Mouse (Mus musculus) G1E (cell line): Measurements from ENCODE around the gene Gm10134.

ENCODE experiments used
- CTCF ChIP-seq: IDR thresholded peaks from 2 replicates; pipeline ENCODE4 v1.5.1; 2012; ENCODE audit warnings: low read depth, low read length, inconsistent platforms, mixed read lengths
- GATA1 ChIP-seq: IDR thresholded peaks from 2 replicates; pipeline ENCODE4 v1.6.1; 2012; ENCODE audit warnings: borderline replicate concordance, low read length, inconsistent platforms, mixed read lengths
- POLR2AphosphoS5 ChIP-seq: IDR thresholded peaks from 2 replicates; pipeline ENCODE4 v1.6.1; 2012; ENCODE audit warnings: low read depth, low read length, inconsistent platforms; ENCODE audit not compliant: insufficient replicate concordance
- TAL1 ChIP-seq: conservative IDR thresholded peaks from 2 replicates; pipeline ENCODE4 v1.6.1; 2012; ENCODE audit warnings: low read depth, low read length, inconsistent platforms, mixed read lengths

- TF ChIP-seq CTCF (peak; percentile 89), TAL1 (no peak), GATA1 (no peak), POLR2AphosphoS5 (no peak)
Measured at GRCm38 (mm10) chr2:28517206-28517909, 11.5 kb downstream of the Gm10134 start.
